Mouse (Mus musculus): ENCODE results near the gene Fam92b. TPM values are rescaled to one million over a fixed set of nuclear protein-coding genes. Genes with fewer than 3 reads are reported as not detected.
A peak's percentile ranks its signal among the peaks of the same experiment; 100 is the strongest.

The Fam92b gene
- total RNA-seq (2021) = not detected
- long read RNA-seq, experiment 1 = 0 reads
- long read RNA-seq, experiment 2 = 0 reads

DNA sequence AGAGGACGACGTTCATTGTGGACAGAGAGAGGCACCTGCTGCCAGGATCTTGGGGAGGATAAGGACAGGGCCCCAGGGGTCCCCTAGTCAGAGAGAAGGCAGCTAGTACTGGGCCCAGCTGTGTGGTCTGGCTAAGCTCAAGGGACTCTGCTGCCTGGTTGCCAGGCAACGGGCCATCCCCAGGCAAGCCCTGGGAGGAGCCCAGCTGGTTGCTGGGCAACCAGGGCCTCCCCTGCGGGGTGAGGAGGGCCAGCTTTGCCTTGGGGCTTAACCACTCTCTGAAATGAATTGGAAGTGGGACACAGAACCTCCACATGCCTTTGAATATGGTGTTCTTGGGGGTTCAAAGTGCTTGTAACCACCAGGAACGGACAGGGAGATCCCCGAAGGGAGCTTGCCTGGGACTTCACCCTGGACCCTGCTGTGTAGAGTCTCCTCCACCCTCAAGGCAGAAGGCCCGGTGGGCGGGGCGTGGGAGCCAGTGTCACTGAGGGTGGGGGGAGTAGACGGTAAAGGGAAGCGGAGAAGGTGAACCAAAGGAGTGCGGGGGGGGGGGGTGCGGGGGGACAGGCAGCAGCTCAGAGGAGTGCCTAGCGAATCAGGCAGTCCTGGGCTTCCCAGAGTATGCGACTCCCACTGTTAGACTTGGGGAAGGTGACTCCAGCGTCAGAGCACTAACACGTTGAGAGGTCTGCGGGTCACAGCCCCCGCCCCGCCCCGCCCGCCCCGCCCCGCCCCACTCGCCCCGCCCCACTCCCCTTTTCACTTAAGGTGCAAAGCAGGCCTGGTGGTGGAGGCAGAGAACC is at the start of gene Fam92b:
Gene Fam92b, minus strand, starts transcription at position 149 of the 806 bp plus-strand sequence.
- intact Hi-C loops (cut with DNase I; ENCODE audit: low total_unique reads) = loop anchor here (5.0 to 10.0 kb wide), 2 partner anchors 140 to 417 kb away; no protein-coding TSS in a partner anchor
- peak; percentile 66 for DNase-seq

DNA sequence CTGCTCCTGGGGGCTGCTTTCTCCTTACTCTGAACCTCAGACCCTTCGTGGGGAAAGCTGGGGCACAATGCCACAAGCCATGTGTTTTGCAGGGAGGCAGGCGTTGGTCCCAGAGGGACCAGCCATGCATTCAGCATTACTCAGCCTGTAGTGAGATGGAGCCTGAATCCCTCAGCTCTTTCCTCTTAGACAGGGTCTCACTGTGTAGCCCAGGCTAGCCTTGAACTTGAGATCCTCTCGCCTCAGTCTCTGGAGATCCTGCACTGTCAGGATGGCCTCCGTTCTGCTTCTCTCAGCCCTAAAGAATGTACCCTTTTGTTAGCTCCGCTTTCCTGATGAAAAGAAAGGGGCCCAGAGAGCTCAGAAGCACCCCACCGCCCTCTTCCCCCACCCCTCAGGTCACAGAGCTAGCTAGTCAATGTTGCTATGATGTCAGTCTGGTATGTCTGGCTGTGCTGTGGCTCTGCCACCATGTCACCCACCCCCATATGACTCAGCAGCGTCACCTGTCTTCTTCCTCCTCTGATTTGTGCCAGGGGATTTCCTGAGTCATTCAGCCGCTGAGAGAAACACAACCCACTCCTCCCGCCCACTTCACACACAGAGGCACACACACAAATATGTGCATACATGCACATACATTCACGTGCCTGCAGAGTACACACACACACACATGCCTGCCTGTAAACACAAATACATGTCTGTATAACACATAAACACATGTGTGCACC is 48.3 kb upstream of the Fam92b start:
- no peak for DNase-seq
- intact Hi-C loops (cut with DNase I; ENCODE audit: low total_unique reads) = no loop called here

- intact Hi-C loops (cut with DNase I; ENCODE audit: low total_unique reads) = loop anchor here (5.0 kb wide), 1 partner anchor 42 kb away; no protein-coding TSS in a partner anchor
- DNase-seq = no peak
Measured at GRCm38 (mm10) chr8:120224521-120225420, 47.5 kb upstream of the Fam92b start.

- intact Hi-C loops (cut with DNase I; ENCODE audit: low total_unique reads) = loop anchor here (5.0 kb wide), 1 partner anchor 40 kb away; no protein-coding TSS in a partner anchor
- DNase-seq = no peak
Measured at GRCm38 (mm10) chr8:120222548-120222947, 45.3 kb upstream of the Fam92b start.

GRCm38 (mm10) chr8:120216855-120217830 is 39.9 kb upstream of the Fam92b start:
- intact Hi-C loops (cut with DNase I; ENCODE audit: low total_unique reads) = no loop called here
- peak; percentile 67 for DNase-seq

DNA sequence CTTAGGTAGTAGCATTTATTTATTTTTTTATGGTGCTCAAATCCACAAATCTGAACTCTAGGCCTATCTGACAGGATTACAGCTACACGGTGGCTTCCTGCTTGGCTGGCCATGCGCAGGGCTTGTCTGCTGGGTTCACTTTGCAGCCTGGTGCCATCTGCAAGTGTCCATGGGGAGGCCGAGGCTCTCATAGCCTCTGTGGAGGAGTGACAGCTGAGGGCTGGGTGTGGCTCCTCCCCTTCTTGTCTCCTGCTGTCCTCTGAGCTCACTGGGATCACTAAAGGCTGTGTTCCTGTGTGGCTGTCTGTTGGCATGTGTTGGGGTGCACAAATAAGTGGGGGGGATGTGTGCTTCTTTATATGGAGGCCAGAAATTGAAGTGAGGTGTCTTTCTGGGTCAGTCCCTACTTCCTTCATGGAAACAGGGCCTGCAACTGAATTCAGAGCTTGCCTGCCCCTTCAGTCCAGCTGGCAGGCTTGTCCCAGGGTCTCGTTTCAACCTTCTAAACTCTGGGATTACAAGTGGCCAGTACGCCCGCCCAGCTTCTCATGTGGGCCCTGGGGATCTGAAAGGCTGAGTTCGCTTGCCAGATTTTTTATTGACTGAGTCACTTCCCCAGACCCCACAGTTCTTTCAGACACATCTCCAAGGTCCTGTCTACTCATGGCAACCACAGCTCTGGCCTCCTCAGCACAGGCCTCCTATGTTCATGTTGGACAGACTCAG is 38.3 kb upstream of the Fam92b start:
- intact Hi-C loops (cut with DNase I; ENCODE audit: low total_unique reads) = no loop called here
- peak; percentile 71 for DNase-seq

GRCm38 (mm10) chr8:120213939-120214338 is 36.7 kb upstream of the Fam92b start:
- intact Hi-C loops (cut with DNase I; ENCODE audit: low total_unique reads) = no loop called here
- DNase-seq = peak; percentile 85

- intact Hi-C loops (cut with DNase I; ENCODE audit: low total_unique reads) = no loop called here
- DNase-seq = no peak
Measured at GRCm38 (mm10) chr8:120213229-120213628, 36.0 kb upstream of the Fam92b start.

- intact Hi-C loops (cut with DNase I; ENCODE audit: low total_unique reads) = no loop called here
Measured at GRCm38 (mm10) chr8:120212596-120212995, 35.3 kb upstream of the Fam92b start.

DNA sequence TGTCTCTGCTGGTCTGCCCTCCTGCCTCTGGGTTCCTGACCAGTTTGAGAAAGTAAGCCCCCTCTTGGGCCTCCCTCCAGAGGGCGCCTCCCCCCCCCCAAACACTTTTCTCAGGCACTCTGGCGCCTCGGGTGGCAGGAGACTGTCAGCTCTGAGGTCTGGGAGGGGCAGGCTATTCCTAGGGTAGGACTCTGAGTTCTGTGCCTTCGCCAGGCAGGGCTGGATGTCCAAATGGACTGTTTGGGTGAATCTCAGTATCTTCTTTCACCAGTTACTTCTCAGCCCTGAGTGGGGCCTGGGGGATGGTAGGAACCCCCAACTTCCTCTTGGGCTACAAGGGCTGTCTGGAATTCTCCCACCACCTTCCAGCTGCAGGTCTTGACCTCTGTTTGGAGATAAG is 34.1 kb upstream of the Fam92b start:
- DNase-seq = peak; percentile 38
- intact Hi-C loops (cut with DNase I; ENCODE audit: low total_unique reads) = no loop called here

More at GRCm38 (mm10) chr8:120212596-120212995, 35.3 kb upstream of the Fam92b start:
- DNase-seq = no peak

DNA sequence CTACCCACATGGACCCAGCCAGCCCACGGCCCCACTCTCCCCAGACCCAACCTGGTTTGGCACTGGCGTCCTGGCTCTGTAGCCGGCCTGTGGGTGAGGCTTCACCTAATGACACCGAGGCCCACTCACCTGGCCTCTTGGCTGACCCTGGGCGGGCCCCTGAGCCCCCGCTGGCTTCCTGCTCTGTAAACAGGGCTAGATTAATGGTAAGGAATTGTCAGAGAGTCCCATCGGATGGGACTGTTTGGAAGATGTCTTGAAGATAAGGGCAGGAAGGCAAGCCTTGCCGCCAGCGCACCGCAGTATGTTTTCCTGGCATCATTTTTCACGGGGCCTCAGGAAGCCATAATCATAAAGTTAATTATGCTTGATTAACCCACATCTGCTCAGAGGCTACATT is 30.8 kb upstream of the Fam92b start:
- intact Hi-C loops (cut with DNase I; ENCODE audit: low total_unique reads) = no loop called here

GRCm38 (mm10) chr8:120207364-120207763 is 30.1 kb upstream of the Fam92b start:
- DNase-seq = no peak
- intact Hi-C loops (cut with DNase I; ENCODE audit: low total_unique reads) = no loop called here

More for the DNA sequence above, 30.8 kb upstream of the Fam92b start:
- no peak for DNase-seq

- intact Hi-C loops (cut with DNase I; ENCODE audit: low total_unique reads) = no loop called here
- DNase-seq = no peak
Measured at GRCm38 (mm10) chr8:120205916-120206315, 28.6 kb upstream of the Fam92b start.

DNA sequence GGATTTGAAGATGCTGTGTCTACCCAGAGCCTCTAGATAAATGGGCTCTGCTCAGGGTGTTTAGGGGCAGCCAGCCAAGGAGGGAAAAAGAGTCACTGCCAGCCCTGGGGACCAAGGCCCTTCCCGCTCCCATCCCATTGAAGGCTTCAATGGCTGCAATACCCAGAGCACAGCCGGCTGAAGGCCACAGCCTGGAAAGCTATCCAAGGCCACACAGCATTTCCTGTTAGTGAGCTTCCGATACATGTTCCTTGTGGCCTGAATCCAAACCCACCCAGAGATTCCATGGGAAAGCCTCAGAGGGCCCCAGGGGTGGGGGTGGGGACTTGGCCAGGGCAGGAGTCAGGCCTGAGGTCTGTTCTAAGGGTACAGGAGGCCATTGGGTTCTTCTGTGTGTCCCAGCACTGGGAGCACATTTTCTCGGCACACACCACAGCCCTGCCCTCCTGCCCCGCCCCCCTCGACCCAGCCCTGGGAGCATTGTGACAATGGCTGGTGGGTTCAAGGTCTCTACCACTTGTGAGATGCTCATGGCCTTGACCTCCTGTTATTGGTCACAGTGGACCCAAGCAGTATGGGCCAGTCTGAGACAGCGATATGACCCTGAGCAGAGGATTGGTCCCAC is 27.6 kb upstream of the Fam92b start:
- DNase-seq = peak; percentile 39
- intact Hi-C loops (cut with DNase I; ENCODE audit: low total_unique reads) = no loop called here

DNA sequence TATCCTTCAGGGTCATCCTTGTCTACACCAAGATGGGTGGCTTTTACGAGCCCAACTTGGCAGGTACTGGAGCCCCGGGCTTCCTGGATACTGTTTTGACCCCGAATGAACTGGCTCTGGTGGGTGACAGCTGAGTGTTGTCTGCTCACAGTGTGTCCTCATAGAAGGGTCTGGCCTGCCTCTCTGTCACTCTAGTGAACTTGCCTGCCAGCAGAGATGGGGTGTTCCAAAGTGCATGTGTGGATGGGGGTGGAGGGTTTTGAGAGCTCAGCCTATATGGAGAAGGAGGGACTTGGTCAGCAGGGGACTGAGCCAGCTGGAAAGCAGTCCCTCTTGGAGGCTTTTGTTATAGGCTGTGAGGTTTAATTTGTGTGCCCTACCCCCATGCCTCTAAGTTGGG is 25.3 kb upstream of the Fam92b start:
- no peak for DNase-seq
- intact Hi-C loops (cut with DNase I; ENCODE audit: low total_unique reads) = no loop called here

DNA sequence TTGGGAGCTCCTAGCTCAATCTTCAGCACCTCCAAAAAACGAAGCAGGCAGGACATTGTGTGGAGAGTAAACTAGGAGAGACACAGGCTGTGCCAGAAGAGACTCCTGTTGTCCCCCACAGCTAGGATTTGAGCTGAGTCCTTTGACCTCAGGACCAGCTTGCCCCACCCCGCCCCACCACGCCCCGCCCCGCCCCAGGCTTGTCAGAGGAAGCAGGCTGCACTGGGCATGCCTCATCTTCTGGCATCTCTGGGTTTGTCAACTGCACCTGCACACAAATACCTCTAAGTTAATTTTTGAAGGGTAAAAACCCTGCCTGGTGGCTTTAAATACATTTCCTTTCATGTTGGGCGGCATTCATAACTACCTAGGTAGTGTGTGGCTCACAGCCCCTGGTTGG is 24.1 kb upstream of the Fam92b start:
- DNase-seq = no peak
- intact Hi-C loops (cut with DNase I; ENCODE audit: low total_unique reads) = no loop called here

GRCm38 (mm10) chr8:120192118-120192517 is 14.9 kb upstream of the Fam92b start:
- intact Hi-C loops (cut with DNase I; ENCODE audit: low total_unique reads) = no loop called here
- no peak for DNase-seq
